Mouse (Mus musculus) megakaryocyte, embryonic 14.5 days (primary cell): ENCODE measurements around the gene Fam129a.

Experiments
- FLI1 ChIP-seq: IDR thresholded peaks from 2 replicates; pipeline ENCODE4 v1.6.1; 2012; ENCODE audit warnings: low read length, inconsistent platforms, mixed read lengths
- GATA1 ChIP-seq: IDR thresholded peaks from 3 replicates; pipeline ENCODE4 v1.6.1; 2012; ENCODE audit warnings: mixed read lengths, low read length, inconsistent platforms, borderline replicate concordance

DNA sequence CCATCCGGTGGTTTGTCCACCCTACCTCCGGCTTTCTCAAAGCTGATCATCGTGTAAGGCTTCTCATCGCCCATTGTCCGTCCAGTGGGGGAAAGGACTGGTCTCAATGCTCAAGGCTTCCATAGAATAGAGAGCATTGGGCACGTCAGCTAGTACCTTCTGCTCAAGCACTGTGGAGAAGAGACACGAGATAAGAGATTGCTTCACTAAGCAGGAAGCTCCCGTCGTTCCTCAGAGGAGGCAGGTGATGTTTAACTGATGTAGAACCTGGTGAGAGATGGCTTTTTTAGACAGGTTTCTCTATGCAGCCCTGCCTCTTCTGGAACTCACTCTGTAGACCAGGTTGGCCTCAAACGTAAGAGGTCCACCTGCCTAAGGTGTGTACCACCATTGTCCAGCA, 93.4 kb downstream of the Fam129a start:
- no peak for TF ChIP-seq GATA1
- TF ChIP-seq FLI1: no peak
